Mouse (Mus musculus) B cell, adult (primary cell): ENCODE measurements around the gene Anxa4. TPM values are rescaled to one million over a fixed set of nuclear protein-coding genes. Genes with fewer than 3 reads are reported as not detected.

ENCODE experiments used
- total RNA-seq: library from RNA; stranded (reverse); gene quantifications from 4 replicates; pipeline ENCODE4 v1.2.4, GENCODE M21; 2023; ENCODE audit not compliant: inconsistent age

The Anxa4 gene
- 7.1 to 13.3 TPM (median 10.5 TPM) in 4 replicates for total RNA-seq

GRCm38 (mm10) chr6:86793021-86793815 is at the start of gene Anxa4:
Anxa4 (minus strand) TSS chr6:86793584.

DNA sequence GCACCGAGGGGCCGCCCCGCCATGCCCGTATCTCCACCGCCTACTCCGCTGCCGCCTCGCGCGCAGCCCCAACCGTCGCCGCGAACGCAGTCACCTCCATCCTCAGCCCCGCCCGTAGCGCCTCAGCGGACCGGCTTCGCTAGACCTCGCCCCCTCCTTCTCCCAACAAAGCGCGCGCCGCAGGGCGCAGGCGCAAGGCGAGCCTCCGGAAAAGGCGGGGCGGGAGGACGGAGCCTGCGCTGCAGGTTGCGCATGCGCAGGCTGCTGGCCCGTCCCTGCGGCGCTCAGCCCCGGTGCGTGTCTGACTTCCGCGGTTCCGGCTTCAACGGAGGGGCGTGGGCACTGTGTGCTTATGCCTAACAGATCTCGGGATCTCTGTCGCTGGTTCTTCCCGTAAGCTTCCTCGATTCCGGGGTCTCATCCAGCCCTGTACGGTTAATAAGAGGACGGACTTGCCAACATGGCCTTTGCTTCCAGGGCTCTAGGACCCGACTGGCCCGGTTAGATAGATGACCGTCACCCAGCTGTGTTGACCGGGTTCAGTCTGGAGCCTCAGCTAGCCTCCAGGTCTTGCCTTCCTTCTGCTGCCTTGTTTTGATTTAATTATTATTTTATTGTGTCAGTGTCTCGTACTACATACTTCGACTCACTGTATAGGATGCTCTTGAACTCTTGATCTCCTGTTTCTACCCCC is 60.1 kb downstream of the Anxa4 start, which contains the start of gene Gmcl1:
Gene Gmcl1, minus strand, starts transcription at position 201 of the 694 bp plus-strand sequence.

Other genes with a start within 250 kb of the Anxa4 start
- gene Asprv1, start 165.4 kb downstream of the Anxa4 start, total RNA-seq = not detected in 4 replicates
- gene Mxd1, start 124.4 kb downstream of the Anxa4 start, total RNA-seq = 15.7 to 26.1 TPM (median 20.0 TPM) in 4 replicates
- 35.8 to 42.2 TPM (median 40.5 TPM) in 4 replicates for gene Snrnp27, start 109.1 kb downstream of the Anxa4 start, total RNA-seq
- gene Gmcl1, start 60.2 kb downstream of the Anxa4 start, total RNA-seq = 25.1 to 29.7 TPM (median 28.3 TPM) in 4 replicates
- 78.0 to 81.2 TPM (median 78.6 TPM) in 4 replicates for gene Aak1, start 55.9 kb upstream of the Anxa4 start, total RNA-seq
- 59.3 to 73.6 TPM (median 64.5 TPM) in 4 replicates for gene Nfu1, start 215.7 kb upstream of the Anxa4 start, total RNA-seq
- 29.6 to 33.6 TPM (median 32.2 TPM) in 4 replicates for gene Gfpt1, start 249.3 kb upstream of the Anxa4 start, total RNA-seq